Mouse (Mus musculus) cerebellum, postnatal 10 days (tissue): ENCODE data around the gene Dnm3.

Source experiments
- DNase-seq, 2 experiments: peaks; one replicate each; pipeline ENCODE4 v3.0.0; 2021; ENCODE audit warnings: mixed read lengths in 2 of 2

Dnm3 gene

DNA sequence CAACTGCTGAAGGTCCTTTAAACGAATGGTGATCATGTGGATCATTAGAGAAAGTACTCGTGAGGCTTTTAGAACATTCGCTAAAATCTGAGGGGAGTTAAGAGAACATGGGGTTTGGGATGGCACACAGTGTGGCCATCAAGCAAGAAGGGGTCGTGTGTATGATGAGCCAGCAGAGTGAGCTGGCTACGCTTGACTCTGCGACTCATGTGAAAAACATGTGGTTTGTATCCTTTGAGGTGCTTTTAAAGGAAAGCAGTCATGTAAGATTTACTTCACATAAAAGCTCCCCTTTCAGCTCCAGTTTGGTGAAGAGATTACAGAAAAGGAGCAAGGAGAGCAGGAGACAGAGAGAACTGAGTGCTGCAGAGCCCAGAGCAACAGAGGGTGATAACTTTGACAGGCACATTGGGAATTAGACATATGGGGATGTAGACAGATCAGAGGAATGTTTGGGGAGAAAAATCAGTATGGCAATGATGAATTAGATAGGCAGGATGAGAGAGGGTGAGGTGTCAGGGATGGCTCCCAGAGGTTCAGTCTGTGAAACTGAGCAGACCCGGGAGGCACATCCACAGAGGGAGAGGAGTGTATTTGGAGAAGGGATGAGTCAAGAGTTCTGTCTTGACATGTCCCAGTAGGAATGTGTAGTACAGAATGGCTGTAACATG is 234.7 kb downstream of the Dnm3 start:
- no peak for DNase-seq

GRCm38 (mm10) chr1:162240720-162241119 is 237.1 kb downstream of the Dnm3 start:
- no peak for DNase-seq

- DNase-seq: no peak
These were observed 239.2 kb downstream of the Dnm3 start for GRCm38 (mm10) chr1:162238646-162239045.

GRCm38 (mm10) chr1:162236624-162237159 is 241.1 kb downstream of the Dnm3 start:
- no peak for DNase-seq

DNA sequence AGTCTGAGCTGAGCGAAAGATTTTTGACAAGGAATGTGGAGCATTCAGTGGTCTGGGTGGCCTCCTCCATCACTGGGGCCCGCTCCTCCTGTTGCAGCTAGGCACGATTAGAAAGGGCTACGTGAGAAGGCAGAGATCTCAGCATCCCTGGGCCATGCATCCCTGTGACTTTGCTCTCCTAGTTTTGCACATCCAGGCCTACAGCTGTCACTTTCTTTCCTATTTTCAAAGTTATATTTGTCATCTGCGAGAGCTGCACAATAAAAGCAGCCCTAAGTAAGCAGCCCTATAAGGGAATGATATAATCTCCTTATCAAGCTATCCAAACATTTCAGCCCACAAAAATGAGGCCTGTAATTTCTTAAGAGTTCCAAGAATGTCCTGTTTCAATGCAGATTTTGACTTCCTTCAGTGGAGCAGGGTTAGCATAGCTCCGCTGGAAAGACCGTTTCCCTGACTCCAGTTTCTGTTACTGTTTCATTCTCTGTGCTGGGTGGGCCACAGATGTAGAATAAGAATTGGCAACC is 252.2 kb downstream of the Dnm3 start:
- no peak for DNase-seq

DNA sequence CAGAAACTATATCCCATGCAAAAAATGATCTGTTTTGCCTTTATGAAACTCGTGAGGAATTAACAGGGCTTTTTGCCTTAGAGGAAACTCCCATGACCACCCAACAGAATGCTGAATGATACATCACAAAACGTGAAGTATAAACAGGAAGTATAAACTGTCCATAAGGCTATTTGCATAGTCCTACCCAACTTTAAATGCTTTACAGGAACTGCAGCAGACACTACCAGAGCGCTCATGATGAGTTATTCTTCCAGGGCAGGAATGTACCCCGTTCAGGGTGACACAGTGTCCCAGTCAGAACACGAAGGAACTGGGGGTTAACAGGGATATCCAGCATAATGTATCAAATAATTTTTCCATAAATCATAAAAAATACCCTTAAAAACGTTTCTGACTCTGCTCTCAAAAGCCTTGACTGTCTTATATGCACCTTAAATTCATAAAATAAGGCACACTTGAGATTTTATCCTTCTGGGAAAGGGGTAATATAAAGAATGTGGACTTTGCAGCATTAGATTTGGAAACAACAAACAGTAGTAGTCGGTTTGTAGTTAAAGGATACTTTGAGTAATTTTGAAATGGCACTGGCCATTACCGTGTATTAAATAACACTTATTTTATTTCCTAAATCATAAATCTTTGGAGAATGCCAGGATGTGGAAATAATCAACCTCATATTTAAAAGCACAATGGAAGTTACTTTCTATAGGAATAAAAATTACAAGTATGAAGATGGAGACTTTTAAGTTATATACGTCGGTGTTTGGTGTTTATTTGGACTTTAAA is 252.8 kb downstream of the Dnm3 start:
- DNase-seq: no peak

- DNase-seq: no peak
These were observed 253.8 kb downstream of the Dnm3 start for GRCm38 (mm10) chr1:162224061-162224460.

DNA sequence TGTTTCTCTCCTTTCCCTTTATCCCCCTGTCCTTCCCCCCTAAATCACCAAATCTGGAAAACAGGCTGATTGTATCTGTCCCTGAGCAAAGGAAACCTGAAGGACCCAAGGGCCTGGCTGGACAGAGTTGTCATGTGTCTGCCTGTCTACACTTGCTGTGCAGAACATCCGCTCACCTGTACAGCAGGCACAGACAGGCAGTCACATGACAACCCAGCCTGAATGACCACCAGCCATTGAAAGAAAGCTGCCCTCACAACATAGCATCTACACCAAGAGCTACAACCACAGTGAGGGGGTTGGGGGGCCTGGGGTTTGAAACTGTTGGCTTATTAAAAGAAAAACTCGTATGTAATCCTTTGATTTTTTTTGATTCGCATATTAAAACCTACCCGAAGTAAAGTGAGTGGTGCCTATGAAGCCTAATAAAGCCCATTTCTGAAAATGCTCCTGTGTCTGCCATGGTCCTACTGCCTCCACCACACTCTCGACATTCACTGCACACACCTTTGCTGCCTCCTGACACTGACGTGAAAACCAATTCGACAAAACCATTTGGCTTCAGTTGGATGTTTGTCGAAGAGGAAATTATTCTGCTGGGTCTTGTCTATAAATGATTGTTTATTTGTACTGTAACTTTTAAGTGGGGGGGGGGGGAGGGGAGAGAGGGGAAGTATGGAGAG is 254.4 kb downstream of the Dnm3 start:
- no peak for DNase-seq

DNA sequence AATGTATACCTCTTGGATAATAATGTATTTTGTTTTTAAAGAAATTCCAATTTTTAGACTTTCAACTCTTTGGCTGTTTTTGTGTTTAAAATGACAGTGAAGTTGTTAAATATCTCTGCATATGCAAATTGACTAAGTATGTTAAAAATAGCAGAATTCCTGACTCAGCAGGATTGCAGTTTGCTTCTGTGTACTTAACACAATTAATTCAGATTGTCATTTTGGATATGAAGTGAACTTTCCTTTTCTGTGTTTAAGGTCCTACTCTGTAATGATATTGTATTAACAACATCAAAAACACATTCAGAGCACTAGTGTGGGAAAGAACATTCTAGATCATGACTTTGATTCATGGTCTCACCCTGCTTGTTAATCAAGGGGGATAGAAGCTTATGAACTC is 255.5 kb downstream of the Dnm3 start:
- no peak for DNase-seq

- DNase-seq: no peak
These were observed 256.0 kb downstream of the Dnm3 start for GRCm38 (mm10) chr1:162221801-162222301.

- DNase-seq: no peak
These were observed 256.9 kb downstream of the Dnm3 start for GRCm38 (mm10) chr1:162220891-162221290.

GRCm38 (mm10) chr1:162219781-162220180 is 258.1 kb downstream of the Dnm3 start:
- no peak for DNase-seq

DNA sequence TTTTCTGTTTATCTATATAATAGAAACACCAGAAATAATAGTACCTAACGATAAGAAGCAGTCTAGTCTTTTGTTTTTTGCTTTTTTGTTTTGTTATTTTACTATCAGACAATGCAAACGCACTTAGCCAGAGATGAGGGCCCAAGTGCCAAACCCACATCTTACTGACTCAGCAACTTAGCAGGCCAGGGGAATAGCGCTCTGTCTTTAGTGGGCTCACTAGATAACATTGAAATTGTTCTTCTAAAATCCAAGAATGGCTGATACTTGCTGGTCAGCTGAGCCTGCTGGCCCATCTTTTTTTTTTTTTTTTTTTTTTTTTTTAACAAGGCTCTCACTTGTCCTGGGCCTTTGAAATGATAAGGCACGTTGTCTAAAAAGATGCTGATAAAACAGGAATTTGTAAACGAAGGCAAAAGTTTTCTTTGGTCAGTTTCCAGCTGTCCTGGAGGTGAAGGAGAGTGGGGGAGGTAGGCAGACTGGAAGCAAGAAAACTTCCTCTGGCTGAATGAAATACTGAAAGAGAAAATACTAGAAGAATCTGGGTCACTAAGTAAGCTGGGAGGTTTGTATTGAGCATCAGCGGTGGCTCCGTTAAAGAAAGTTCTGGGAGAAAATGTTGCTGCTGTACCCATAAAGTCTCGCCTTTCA is 259.2 kb downstream of the Dnm3 start:
- no peak for DNase-seq

GRCm38 (mm10) chr1:162217340-162217974 is 260.4 kb downstream of the Dnm3 start:
- DNase-seq: no peak

DNA sequence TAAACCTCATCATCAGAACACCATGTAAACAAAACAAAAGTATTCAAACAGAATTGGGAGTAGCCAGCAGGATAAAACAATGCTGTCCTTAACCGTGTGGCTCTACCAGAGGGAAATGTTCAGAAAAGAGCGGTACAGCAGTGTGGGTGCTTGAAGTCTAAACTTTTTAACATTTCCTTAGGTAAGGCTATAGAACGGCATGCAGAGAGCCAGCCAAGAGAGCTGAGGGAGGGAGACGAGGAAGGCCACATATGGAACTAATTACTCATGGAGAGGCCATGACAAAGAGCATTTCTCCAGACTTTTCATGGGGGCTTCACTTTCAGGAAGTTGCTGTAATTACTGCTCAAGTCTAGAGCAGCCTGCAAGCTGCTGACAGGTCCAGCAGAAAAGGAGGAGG is 261.2 kb downstream of the Dnm3 start:
- no peak for DNase-seq

DNA sequence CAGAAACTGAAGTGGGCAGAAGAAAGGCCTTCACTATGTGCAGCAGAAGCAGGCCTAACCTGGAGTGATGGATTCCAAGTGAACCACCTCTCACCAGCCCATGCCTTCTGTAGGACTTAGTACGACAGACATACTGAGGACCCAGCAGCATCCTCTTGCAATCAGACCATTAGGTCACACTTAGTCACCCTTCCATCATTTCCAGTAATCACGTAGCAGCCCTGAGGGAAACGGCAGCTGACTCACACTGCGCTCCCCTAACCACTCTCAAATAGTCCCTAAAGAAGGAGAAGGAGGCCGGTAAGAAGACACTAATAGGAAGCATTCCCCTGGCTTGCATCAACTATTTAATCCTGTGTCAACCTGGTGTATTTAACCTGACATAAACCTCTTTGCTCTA is 262.1 kb downstream of the Dnm3 start:
- DNase-seq: no peak

DNA sequence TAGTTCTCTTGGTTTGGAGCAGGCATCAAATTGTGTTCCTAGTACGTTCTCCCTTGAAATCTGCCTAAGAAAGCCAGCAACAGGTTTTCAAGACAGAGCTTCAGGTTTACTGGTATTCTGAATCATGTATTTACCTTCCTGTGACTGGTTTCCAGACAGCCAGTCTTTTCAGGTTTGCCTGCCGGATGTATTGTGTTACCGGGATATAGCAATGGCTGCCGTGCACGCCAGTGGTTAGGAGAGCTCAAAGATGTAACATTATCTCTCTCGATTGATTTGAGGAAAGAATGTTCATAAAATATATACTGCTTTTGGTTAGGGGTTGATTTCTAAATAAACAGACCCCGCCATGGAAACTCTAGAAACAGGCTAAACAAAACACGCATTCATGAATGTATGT is 264.8 kb downstream of the Dnm3 start:
- no peak for DNase-seq

- DNase-seq: no peak
These were observed 267.3 kb downstream of the Dnm3 start for GRCm38 (mm10) chr1:162210529-162210928.

GRCm38 (mm10) chr1:162209487-162210149 is 268.2 kb downstream of the Dnm3 start:
- DNase-seq: no peak

GRCm38 (mm10) chr1:162209010-162209409 is 268.8 kb downstream of the Dnm3 start:
- no peak for DNase-seq

GRCm38 (mm10) chr1:162207708-162208043 is 270.2 kb downstream of the Dnm3 start:
- no peak for DNase-seq
